Mouse (Mus musculus) neural tube, embryonic 11.5 days (tissue): ENCODE measurements around the gene Zfp92. TPM values are rescaled to one million over a fixed set of nuclear protein-coding genes. Genes with fewer than 3 reads are reported as not detected.

Source experiments
- ATAC-seq: fragments of 200-750 bp; cut with Nextera tagmentation; 2 replicates; pipeline ENCODE4 v1.8.0; 2017; ENCODE audit warnings: moderate number of reproducible peaks, mild to moderate bottlenecking, moderate TSS enrichment, moderate library complexity; ENCODE audit not compliant: insufficient read depth, low FRiP score, low TSS enrichment
- DNase-seq: peaks from one replicate; pipeline ENCODE4 v3.0.0-alpha.2; 2015; ENCODE audit warnings: low spot score
- H3K27ac ChIP-seq: fragments of 300-500 bp; sonication (generic); 2 replicates; pipeline ENCODE4 v1.5.1; 2014; ENCODE audit warnings: low read depth, mild to moderate bottlenecking, low read length
- H3K27me3 ChIP-seq: fragments of 300-500 bp; sonication (generic); 2 replicates; pipeline ENCODE4 v1.6.1; 2014; ENCODE audit warnings: mild to moderate bottlenecking, low read length, mixed read lengths; ENCODE audit not compliant: control insufficient read depth, insufficient read depth
- H3K36me3 ChIP-seq: fragments of 300-500 bp; sonication (generic); 2 replicates; pipeline ENCODE4 v1.6.1; 2014; ENCODE audit warnings: mild to moderate bottlenecking, low read length, moderate library complexity, mixed read lengths; ENCODE audit not compliant: control insufficient read depth, insufficient read depth
- H3K4me1 ChIP-seq: fragments of 300-500 bp; sonication (generic); 2 replicates; pipeline ENCODE4 v1.6.1; 2014; ENCODE audit warnings: low read length, mixed read lengths; ENCODE audit not compliant: control insufficient read depth, insufficient read depth
- H3K4me2 ChIP-seq: fragments of 300-500 bp; sonication (generic); 2 replicates; pipeline ENCODE4 v1.6.1; 2014; ENCODE audit warnings: low read depth, mild to moderate bottlenecking, moderate library complexity
- H3K4me3 ChIP-seq: fragments of 300-500 bp; sonication (generic); 2 replicates; pipeline ENCODE4 v1.5.1; 2014; ENCODE audit warnings: low read depth, low read length
- H3K9ac ChIP-seq: fragments of 300-500 bp; sonication (generic); 2 replicates; pipeline ENCODE4 v1.6.1; 2014; ENCODE audit warnings: mild to moderate bottlenecking, low read length
- H3K9me3 ChIP-seq: fragments of 300-500 bp; sonication (generic); 2 replicates; pipeline ENCODE4 v1.6.1; 2016; ENCODE audit warnings: low read length; ENCODE audit not compliant: control insufficient read depth
- WGBS: fragments of 180-500 bp; shearing (Covaris S2); extraction: QIAGEN DNeasy Blood & Tissue Kit; methylation state at CpG from one replicate; pipeline ENCODE4 v1.1.7; 2014; 5-methylcytosine and 5-hydroxymethylcytosine counted together
- polyA plus RNA-seq: library from polyadenylated mRNA; unstranded; fragments of >200 nt; fragmentation: Nextera tagmentation; extraction: Ambion mirVana; gene quantifications from 2 replicates; pipeline ENCODE4 v1.2.1, GENCODE M21; 2014

Gene Zfp92
- polyA plus RNA-seq, 1 experiment from 2014 or later: not detected

DNA sequence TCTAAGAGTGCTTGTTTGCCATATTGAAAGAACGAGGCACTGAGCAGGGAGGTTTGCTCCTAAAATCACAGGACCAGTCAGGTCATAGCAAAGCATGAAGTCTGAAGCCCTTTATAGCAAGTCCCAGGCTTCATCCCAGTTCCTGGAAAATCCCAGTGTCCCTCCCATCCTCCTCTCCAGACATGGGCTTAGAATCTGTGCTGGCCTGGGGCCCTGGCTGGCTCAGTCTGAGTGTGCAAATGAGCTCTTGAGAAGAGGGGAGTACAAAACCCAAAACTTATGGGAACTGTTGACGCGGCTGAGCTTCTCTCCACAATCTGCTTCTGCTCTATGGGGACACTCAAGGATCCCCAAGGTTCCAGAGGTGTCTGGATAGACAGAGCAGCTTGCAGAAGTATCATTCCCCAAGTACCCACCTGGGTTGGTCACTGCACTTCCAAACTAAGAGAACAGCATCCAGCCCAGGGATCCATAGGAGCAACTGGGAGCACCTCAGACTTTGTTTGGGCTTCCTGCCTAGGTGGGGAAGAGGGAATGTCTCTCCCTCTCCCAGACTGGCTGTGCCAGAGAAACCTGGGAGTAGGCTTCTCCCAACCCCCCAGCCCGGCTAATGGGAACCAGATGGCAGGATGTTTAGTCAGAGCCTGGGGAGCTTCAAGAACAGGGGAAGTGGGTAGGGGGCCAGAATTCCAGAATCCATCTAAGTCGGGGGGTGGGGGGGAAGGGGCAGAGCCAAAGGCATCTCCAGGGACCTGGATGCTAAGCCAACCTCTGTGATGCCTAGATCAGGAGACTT is 56.7 kb downstream of the Zfp92 start:
- Histone ChIP-seq H3K4me1 (no peaks in the 10 kb centered on the region), H3K36me3 (no peaks in the 10 kb centered on the region), H3K27me3 (no peaks in the 10 kb centered on the region), H3K9ac (no peak overlapping the region), H3K4me3 (no peak overlapping the region), H3K9me3 (no peaks in the 10 kb centered on the region), H3K27ac (no peak overlapping the region), H3K4me2 (no peak overlapping the region)
- ATAC-seq: no peak
- 68% methylated on average over 5 of the region's 5 CpGs for WGBS
- peak; percentile 44 for DNase-seq

DNA sequence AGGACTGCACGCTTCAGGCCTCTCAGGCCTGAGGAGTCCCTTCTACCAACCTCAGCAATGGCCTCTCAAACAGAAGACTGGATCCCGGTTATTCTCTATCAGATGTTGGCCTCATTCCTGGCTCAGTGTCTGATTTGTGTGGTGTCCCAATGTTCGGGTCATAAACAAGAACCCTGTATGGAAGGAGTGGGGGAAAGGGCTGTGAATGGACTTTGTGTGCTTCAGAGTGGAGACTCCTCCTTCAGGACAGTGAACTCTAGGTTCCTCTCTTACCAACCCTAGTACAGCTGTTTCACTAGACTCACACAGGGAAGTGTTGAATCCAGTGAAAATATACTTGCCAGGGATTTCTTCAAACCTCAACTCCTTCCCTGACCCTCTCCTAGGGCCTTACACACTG is 57.4 kb downstream of the Zfp92 start:
- WGBS: 84% methylated on average over 3 of the region's 3 CpGs
- no peak overlapping the region for H3K4me2 ChIP-seq
- H3K9ac ChIP-seq: no peak overlapping the region
- no peaks in the 10 kb centered on the region for H3K9me3 ChIP-seq
- DNase-seq: no peak
- no peaks in the 10 kb centered on the region for H3K27me3 ChIP-seq
- no peak overlapping the region for H3K27ac ChIP-seq
- no peak for ATAC-seq
- H3K36me3 ChIP-seq: no peaks in the 10 kb centered on the region
- H3K4me1 ChIP-seq: no peaks in the 10 kb centered on the region
- H3K4me3 ChIP-seq: no peak overlapping the region

GRCm38 (mm10) chrX:73468752-73469151 is 57.9 kb downstream of the Zfp92 start:
- no peaks in the 10 kb centered on the region for H3K4me1 ChIP-seq
- no peak overlapping the region for H3K9ac ChIP-seq
- H3K4me3 ChIP-seq: no peak overlapping the region
- ATAC-seq (no peak), DNase-seq (no peak)
- no peaks in the 10 kb centered on the region for H3K9me3 ChIP-seq
- 100% methylated on average over 1 of the region's 1 CpGs for WGBS
- H3K27ac ChIP-seq: no peak overlapping the region
- H3K36me3 ChIP-seq: no peaks in the 10 kb centered on the region
- no peak overlapping the region for H3K4me2 ChIP-seq
- H3K27me3 ChIP-seq: no peaks in the 10 kb centered on the region

DNA sequence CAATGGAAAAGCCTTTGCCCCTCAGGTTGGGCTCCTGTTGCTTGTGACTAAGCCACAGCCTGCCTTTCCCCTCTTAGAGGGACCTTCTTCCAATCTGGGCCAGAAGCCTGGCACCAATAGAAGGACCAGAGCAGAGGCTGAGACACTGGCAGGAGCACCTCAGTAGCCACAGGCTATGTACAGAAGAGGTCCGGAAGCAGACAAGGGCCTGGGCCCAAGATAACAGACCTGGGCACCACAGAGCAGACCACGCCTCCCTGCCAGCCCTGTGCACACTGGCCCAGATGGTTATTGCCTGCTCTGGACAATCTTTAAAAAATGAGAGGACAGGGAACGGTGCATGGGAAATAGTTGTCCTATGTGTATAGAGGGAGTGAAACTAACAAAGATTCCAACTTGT is 60.9 kb downstream of the Zfp92 start:
- H3K27me3 ChIP-seq: no peaks in the 10 kb centered on the region
- H3K36me3 ChIP-seq: no peaks in the 10 kb centered on the region
- no peak overlapping the region for H3K4me2 ChIP-seq
- DNase-seq (no peak), ATAC-seq (no peak)
- no peak overlapping the region for H3K27ac ChIP-seq
- no peaks in the 10 kb centered on the region for H3K4me1 ChIP-seq
- no peaks in the 10 kb centered on the region for H3K9me3 ChIP-seq
- 90% methylated on average over 3 of the region's 3 CpGs for WGBS
- no peak overlapping the region for H3K9ac ChIP-seq
- H3K4me3 ChIP-seq: no peak overlapping the region

- 64% methylated on average over 12 of the region's 12 CpGs for WGBS
- H3K27ac ChIP-seq: no peak overlapping the region
- H3K4me3 ChIP-seq: no peak overlapping the region
- ATAC-seq (no peak), DNase-seq (no peak)
- H3K36me3 ChIP-seq: no peaks in the 10 kb centered on the region
- no peaks in the 10 kb centered on the region for H3K27me3 ChIP-seq
- no peak overlapping the region for H3K9ac ChIP-seq
- no peak overlapping the region for H3K4me2 ChIP-seq
- no peaks in the 10 kb centered on the region for H3K4me1 ChIP-seq
- no peaks in the 10 kb centered on the region for H3K9me3 ChIP-seq
Measured at GRCm38 (mm10) chrX:73474340-73475165, 63.7 kb downstream of the Zfp92 start.

GRCm38 (mm10) chrX:73475658-73476256 is 64.9 kb downstream of the Zfp92 start:
- ATAC-seq (no peak), DNase-seq (no peak)
- Histone ChIP-seq H3K4me2 (no peak overlapping the region), H3K4me1 (no peaks in the 10 kb centered on the region), H3K27me3 (no peaks in the 10 kb centered on the region), H3K9me3 (no peaks in the 10 kb centered on the region), H3K27ac (no peak overlapping the region), H3K4me3 (no peak overlapping the region), H3K36me3 (no peaks in the 10 kb centered on the region), H3K9ac (no peak overlapping the region)
- 90% methylated on average over 1 of the region's 1 CpGs for WGBS

- H3K27me3 ChIP-seq: no peaks in the 10 kb centered on the region
- WGBS: 67% methylated on average over 2 of the region's 2 CpGs
- DNase-seq: no peak
Measured at GRCm38 (mm10) chrX:73476621-73477020, 65.7 kb downstream of the Zfp92 start.

GRCm38 (mm10) chrX:73477500-73477899 is 66.6 kb downstream of the Zfp92 start:
- no peaks in the 10 kb centered on the region for H3K36me3 ChIP-seq
- H3K9ac ChIP-seq: no peak overlapping the region
- no peaks in the 10 kb centered on the region for H3K27me3 ChIP-seq
- no peak overlapping the region for H3K4me3 ChIP-seq
- no peaks in the 10 kb centered on the region for H3K4me1 ChIP-seq
- no peak overlapping the region for H3K4me2 ChIP-seq
- DNase-seq: no peak
- no peak for ATAC-seq
- WGBS: 86% methylated on average over 2 of the region's 2 CpGs
- H3K9me3 ChIP-seq: no peaks in the 10 kb centered on the region
- H3K27ac ChIP-seq: no peak overlapping the region

More at GRCm38 (mm10) chrX:73476621-73477020, 65.7 kb downstream of the Zfp92 start:
- H3K4me1 ChIP-seq: no peaks in the 10 kb centered on the region
- no peak for ATAC-seq
- H3K4me2 ChIP-seq: no peak overlapping the region
- no peak overlapping the region for H3K9ac ChIP-seq
- H3K36me3 ChIP-seq: no peaks in the 10 kb centered on the region
- H3K4me3 ChIP-seq: no peak overlapping the region
- no peak overlapping the region for H3K27ac ChIP-seq
- no peaks in the 10 kb centered on the region for H3K9me3 ChIP-seq
